Mouse (Mus musculus): ENCODE data around the gene Glb1.

- TF ChIP-seq POLR2A (IDR thresholded peaks at IDR 0.05; ENCODE audit: control insufficient read depth, extremely low read depth, insufficient read depth, low read length, poor library complexity) = no peak
- TF ChIP-seq CTCF (IDR thresholded peaks at IDR 0.05; ENCODE audit: borderline replicate concordance, control insufficient read depth, extremely low read depth, insufficient read depth, low read length, poor library complexity) = no peak
Measured at GRCm38 (mm10) chr9:114448700-114449099, 47.8 kb downstream of the Glb1 start.
